Mouse (Mus musculus) mouse trophoblast stem cell (cell line): ENCODE results near the gene Map3k12.

Source experiments
- in situ Hi-C, 2 experiments: fragments of 300-500 bp; cut with MseI, MboI; formaldehyde crosslinking; loops; 2 replicates in 1 of 2; 3 replicates in 1 of 2; pipeline ENCODE4 v1.15.1; 2025

The Map3k12 gene

DNA sequence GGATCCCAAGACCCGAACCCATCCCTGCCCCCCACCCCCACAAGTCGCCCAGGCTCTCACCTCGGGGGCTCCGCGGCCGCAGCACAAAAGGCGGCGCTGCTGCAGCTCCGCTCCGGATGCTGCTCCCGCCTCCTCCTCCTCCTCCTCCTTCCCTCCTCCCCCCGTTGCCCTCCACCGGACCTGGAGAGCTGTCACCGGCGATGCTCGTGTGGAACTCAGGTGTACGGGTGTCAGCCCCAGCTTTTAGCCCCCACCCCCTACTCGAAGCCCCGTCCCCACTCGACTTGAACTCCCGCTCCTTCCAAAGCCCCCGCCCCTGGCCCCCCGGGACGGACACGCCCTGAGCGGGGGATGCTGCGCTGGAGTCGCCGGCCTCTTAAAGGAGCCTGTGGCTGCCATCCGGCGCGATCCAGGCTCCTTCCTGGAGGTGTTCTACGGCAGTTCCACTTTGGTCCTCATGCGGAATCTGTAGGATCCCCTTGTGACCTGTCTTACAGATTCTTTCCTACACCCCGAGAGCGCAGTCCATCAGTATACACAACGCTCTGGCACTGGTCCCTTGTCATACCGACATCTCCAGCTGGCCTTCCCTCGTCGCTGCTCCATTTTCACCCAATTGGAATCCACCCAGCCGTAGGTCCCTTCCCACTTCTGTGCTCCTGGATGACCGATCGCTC is at the start of gene Map3k12:
Gene Map3k12 (minus strand): TSS at position 337 of the 677 bp plus-strand sequence.
- in situ Hi-C loops = no loop called here

DNA sequence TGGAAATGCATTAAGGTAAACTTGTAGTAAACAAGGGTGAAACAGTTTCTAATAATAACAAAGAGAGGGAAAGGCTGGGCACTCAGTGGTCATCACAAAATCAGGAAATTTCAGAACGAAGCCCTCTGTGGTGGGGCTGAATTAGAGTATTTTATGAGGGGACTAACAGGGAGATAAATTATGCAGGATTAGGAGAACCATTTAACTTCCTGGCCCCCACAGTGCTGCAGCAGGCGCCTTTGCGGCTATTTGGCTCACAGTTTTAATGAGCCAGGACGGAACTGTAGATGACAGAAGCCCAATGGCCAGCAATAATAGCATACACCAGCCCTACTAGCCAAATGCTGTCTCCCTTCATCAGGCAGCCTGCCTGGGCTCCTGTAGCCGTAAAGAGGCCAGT is 46.8 kb upstream of the Map3k12 start:
- in situ Hi-C loops = no loop called here

DNA sequence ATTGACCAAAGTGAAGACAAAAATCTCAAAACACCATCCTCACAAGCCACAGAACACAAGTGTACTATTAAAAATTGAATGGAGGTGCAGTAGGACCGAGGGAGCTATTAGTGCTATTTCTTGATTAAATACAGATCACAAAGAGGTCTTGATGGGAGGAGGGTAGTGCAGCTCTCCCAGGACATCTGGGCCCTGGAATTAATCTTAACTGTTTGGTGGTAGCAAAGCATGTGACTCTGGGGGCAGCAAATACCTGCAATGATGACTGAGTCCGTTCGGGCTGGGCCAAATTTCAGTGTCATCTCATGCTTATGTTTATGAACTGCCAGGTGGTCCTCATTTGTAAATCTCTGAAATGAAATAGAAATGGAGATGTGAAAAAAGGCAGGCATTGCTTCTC is 46.2 kb upstream of the Map3k12 start:
- in situ Hi-C loops = no loop called here

- in situ Hi-C loops = no loop called here
Measured at GRCm38 (mm10) chr15:102562491-102562890, 45.6 kb upstream of the Map3k12 start.

DNA sequence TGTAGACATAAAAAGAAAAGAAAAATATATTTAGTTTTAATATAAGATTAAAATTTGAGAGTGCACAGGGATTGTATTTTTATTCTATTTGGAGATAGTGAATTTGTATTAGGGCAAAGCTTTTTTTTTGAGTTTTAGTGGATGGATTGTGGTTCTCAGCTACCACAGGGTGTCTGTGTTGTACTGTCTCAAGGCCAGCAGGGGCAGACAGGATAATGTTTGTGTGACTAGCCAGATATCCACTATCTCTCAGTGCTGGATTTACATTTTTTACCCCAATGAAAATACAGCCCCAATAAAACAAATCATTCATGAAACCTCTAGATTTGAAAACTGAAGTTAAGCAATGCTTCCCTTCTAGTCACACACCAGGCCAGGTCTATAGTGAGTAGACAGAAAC is 40.7 kb upstream of the Map3k12 start:
- in situ Hi-C loops = no loop called here

- in situ Hi-C loops = no loop called here
Measured at GRCm38 (mm10) chr15:102555581-102555980, 38.7 kb upstream of the Map3k12 start.

GRCm38 (mm10) chr15:102552599-102552998 is 35.7 kb upstream of the Map3k12 start:
- in situ Hi-C loops = no loop called here

- in situ Hi-C loops = no loop called here
Measured at GRCm38 (mm10) chr15:102547478-102547877, 30.6 kb upstream of the Map3k12 start.

- in situ Hi-C loops = no loop called here
Measured at GRCm38 (mm10) chr15:102546677-102547427, 30.0 kb upstream of the Map3k12 start.

- in situ Hi-C loops = no loop called here
Measured at GRCm38 (mm10) chr15:102546246-102546645, 29.4 kb upstream of the Map3k12 start.

GRCm38 (mm10) chr15:102544801-102545200 is 27.9 kb upstream of the Map3k12 start:
- in situ Hi-C loops = no loop called here

GRCm38 (mm10) chr15:102533926-102534325 is 17.1 kb upstream of the Map3k12 start:
- in situ Hi-C loops = no loop called here

- in situ Hi-C loops = no loop called here
Measured at GRCm38 (mm10) chr15:102532106-102532900, 15.4 kb upstream of the Map3k12 start.

GRCm38 (mm10) chr15:102531586-102531985 is 14.7 kb upstream of the Map3k12 start:
- in situ Hi-C loops = no loop called here

DNA sequence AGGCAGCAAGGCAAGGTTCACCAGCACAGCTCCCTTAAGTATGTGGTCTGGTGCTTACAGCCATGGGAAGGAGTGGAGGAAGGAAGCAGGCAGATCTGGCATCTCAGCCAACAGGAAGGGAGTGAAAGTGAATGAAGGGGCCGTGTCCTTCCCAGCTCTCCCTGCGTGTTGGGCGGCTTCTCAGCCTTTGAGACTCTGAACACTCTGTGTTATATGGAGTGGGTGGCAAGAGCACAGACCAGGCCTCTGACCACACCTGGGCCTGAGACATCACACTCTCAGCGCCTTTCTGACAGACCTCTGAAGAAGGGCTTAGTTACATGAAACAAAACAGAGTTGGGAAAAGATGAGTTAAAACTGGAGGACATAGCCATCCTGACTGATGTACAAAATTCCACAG is 13.7 kb upstream of the Map3k12 start:
- in situ Hi-C loops = no loop called here

DNA sequence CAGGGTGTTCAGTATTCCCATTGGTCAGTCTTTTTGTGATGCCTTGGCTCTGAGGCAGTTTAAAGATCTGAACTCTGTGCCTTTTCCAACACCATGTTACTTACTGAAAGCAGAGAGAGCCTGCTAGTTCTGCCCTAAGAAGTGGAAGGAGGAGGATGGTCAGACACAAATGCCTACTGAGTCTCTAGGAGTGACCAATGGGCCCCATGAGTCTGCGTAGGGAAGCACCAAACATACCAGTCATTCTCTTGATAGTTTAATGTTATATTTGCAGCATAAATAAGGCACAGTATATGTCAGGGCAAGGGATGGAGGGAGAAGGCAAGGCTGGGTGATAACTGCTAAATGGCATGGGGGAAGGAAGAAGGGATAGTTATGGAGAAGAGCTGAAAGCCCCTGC is 11.5 kb upstream of the Map3k12 start:
- in situ Hi-C loops = no loop called here

DNA sequence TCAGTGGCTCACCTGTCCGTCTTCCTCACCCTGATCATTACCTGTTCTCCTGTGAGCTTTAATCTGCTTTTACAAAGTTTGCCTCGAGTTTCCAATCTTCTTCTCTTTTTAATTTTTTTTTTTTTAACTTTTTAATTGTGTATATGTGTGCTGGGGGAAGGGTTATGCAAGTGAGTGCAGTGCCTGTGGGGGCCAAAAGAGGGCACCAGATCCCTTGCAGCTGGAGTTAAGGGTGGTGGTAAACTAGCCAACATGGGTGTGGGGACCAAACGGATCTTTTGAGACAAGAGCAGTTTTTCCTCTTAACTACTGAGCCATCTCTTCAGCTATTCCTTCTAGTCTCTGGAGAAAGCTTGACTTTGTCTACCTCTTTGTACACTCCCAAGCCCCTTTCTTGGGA is 11.1 kb upstream of the Map3k12 start:
- in situ Hi-C loops = no loop called here

DNA sequence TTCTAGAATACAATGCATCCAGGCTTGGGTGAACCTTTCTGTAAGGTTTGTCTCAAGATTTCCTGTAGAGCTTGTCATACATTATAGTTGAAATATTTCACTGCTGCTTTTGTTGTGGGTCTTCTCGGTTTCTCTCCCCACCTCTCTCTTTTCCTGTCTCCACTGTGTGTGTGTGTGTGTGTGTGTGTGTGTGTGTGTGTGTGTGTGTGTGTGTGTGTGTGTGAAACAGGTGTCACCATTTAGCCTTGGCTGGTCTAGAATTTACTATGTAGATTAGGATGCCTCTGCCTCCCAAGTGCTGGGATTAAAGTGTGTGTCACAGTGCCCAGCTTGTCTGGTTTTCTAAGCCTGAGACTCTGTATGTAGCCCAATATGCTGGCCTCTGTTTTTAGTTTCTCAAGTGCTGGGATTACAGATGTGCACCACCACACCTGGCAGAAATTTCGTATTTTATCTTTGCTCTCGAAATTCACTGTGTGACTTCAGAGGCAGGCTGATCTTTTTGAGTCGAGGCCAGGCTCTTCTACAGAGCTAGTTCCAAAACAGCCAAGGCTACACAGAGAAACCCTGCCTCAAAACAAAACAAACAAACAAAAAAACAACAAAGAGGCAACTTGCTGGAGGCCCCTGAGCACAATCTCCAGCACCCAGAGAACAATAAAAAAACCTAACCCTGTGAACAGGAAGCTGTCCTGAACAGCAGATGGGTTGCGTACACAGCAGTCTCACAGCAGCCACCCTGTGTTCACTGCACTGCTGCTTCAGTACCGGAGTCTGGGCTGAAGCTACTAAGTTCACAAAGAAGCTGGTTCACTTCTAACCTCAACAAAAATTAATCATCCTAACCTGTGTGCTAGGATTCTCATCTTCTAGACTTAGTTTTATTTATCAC is 9.5 kb upstream of the Map3k12 start:
- in situ Hi-C loops = no loop called here

DNA sequence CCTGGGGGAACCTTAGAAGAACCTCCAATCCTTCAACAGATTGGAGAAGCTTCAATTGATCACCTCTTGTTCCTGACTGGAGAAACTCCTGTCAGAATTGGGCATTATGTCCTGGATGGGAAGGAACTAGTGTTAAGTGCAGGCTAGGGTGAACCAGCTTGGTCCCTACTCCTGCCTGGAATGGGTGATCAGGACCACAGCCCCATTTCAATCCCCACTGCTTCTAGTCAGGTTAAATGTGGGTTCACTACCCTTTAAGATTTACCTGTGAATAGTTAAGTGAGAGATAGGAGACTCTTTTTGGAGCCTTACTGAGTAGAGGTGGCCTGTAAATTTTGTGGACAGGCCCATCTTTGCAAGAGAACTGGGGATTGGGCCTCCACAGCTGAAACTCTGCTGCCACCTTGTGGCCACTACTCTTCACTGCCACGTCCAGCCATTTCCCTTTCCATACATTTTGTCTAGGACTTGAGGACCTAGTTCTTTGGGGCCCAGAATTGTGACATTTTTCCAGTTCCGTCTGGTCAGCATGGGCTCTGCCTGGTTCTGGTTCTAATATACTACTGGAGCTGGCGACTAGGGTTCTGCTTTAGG is 8.1 kb upstream of the Map3k12 start, which contains the start of gene Npff:
Gene Npff (minus strand): TSS at position 51 of the 594 bp plus-strand sequence.
- in situ Hi-C loops = no loop called here

GRCm38 (mm10) chr15:102521480-102521879 is 4.6 kb upstream of the Map3k12 start:
- in situ Hi-C loops = no loop called here

DNA sequence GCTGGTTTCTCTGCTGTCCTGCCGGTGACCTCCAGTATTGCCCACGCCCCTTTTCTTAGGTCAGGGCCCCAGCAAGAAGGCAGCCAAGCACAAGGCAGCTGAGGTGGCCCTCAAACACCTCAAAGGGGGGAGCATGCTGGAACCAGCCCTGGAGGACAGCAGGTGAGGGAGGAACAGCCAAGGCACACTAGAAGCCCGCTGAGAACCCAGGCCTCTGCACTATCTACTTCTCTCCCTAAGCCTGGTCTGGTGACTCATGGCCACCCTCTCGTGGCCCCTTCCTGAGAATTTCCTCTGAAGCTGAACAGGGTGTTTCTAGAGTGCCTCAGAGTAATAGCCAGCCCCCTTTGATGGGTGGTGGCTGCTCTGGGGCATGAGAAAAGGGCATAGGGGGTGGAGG is 3.6 kb upstream of the Map3k12 start:
- in situ Hi-C loops = no loop called here
